Mouse (Mus musculus): Measurements from ENCODE around the gene Wipf2. TPM values are rescaled to one million over a fixed set of nuclear protein-coding genes. Genes with fewer than 3 reads are reported as not detected.

The Wipf2 gene
- total and polyA plus RNA-seq, 2 experiments from 2014 or later: 3.5 to 10.4 TPM

DNA sequence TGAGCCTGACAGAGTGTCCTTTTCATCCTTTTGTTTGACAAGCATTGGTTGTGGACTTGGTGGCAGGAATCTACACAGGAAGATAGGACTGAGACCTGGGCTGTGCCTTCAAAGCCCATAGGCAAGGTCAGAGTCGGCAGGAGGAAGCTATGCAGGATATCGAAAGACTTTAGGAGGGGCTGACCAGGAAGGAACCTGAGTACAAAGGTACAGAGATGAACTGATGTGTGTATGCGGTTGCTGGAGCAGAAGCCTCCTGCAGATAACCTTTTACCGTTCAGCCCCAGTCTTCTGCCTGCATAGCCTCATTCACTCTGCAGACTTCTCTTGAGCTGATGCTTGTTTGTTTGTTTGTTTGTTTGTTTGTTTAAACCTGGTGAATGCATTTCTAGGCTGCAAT is 42.1 kb downstream of the Wipf2 start:
- peaks cover 15% of the 10 kb centered on the region; the same call in 1 of the 2 replicates for H3K36me3 ChIP-seq (ENCODE audit: insufficient read depth, low read length)
- H3K4me3 ChIP-seq (ENCODE audit: low read length): no peak overlapping the region
- ATAC-seq (no peak), DNase-seq (ENCODE audit: low spot score) (no peak)
- no peaks in the 10 kb centered on the region for H3K27me3 ChIP-seq (ENCODE audit: insufficient read depth, low read length)
- H3K9me3 ChIP-seq (ENCODE audit: low read length): no peaks in the 10 kb centered on the region
- TF ChIP-seq CTCF (IDR thresholded peaks at IDR 0.05; ENCODE audit: low read depth): no peak
- no peak overlapping the region for H3K4me2 ChIP-seq (ENCODE audit: low read depth, low read length)
- no peak overlapping the region for H3K9ac ChIP-seq (replicated peaks; ENCODE audit: low read length)
- 87% methylated on average over 4 of the region's 4 CpGs for WGBS
- peaks cover 6% of the 10 kb centered on the region; the same call in 1 of the 2 replicates for H3K4me1 ChIP-seq (ENCODE audit: insufficient read depth, low read length)
- H3K27ac ChIP-seq: no peak overlapping the region

DNA sequence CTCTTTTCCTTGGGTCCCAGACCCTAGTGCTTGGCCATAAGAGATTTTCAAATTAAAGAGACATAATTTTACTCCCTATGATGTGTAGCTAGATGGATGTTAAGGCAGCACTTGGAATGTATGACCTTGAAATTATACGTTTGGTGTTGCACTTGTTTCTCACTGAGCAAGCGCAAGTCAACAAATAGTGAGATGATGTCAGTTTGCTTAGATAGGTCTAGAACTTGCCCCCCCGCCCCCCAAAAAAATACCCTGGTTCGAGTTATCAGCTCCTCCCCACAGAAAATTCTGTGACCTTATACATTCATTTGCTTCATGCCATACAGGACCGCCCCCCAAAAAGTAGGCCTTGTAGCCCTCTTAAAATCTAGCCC is 43.6 kb downstream of the Wipf2 start:
- no peak for DNase-seq (ENCODE audit: low spot score)
- TF ChIP-seq CTCF (IDR thresholded peaks at IDR 0.05; ENCODE audit: low read depth): no peak
- peak overlapping the region; percentile 54 for H3K4me2 ChIP-seq (ENCODE audit: low read depth, low read length)
- no peak overlapping the region for H3K9ac ChIP-seq (replicated peaks; ENCODE audit: low read length)
- no peaks in the 10 kb centered on the region for H3K27me3 ChIP-seq (ENCODE audit: insufficient read depth, low read length)
- no peaks in the 10 kb centered on the region for H3K9me3 ChIP-seq (ENCODE audit: low read length)
- H3K36me3 ChIP-seq (ENCODE audit: insufficient read depth, low read length): 0 out of 2 replicates have a peak, but pooled peaks cover 8% of the 10 kb centered on the region
- no peak for ATAC-seq
- 55% methylated on average over 5 of the region's 5 CpGs for WGBS
- H3K4me1 ChIP-seq (ENCODE audit: insufficient read depth, low read length): peaks cover 6% of the 10 kb centered on the region; the same call in 1 of the 2 replicates
- peak overlapping the region; percentile 52 for H3K27ac ChIP-seq
- no peak overlapping the region for H3K4me3 ChIP-seq (ENCODE audit: low read length)

DNA sequence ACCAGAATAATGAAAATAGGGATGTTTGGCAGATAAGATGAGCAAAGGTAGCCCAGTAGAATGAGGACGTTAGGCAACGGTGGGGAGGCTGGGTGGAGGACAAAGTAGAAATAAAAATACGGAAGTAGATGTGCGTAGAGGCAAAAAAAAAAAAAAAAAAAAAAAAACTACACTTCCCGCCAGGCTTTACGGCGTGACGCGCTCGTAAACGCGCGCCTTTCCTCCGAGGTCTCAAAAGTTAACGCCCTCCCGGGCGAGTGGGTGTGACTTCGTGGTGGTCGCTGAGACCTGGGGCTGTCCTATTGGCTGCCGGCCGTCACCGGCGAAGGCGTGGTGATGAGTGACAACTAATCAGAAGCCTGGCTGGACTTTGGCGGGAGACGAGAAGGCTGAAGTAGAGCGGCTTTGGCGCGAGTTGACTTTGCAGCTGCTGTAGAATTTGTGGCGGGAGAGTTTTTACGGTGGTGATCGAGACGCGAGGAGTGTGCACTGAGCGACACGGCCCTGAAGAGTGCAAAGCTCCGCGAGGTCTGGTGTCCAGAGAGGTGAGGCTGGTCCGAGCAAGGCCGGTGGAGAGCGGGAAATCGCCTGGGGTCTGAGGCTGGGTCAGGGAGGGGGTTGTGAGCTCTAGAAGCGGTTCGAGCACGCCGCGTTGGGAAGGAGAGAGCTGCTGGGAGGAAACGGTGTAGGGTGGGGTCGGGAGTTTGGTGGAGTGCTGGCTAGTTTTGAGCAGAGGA is 44.2 kb downstream of the Wipf2 start, which contains the start of gene Cdc6:
TSS of gene Cdc6 (plus strand) at position 365 of the 737 bp plus-strand sequence.
- Histone ChIP-seq H3K27me3 (ENCODE audit: insufficient read depth, low read length) (no peaks in the 10 kb centered on the region), H3K9me3 (ENCODE audit: low read length) (no peaks in the 10 kb centered on the region), H3K27ac (peak within 1 kb of the TSS; percentile 52), H3K4me3 (ENCODE audit: low read length) (peak within 1 kb of the TSS; percentile 46), H3K4me2 (ENCODE audit: low read depth, low read length) (peak within 1 kb of the TSS; percentile 94), H3K36me3 (ENCODE audit: insufficient read depth, low read length) (0 out of 2 replicates have a peak, but pooled peaks cover 4% of the 10 kb centered on the region), H3K9ac (replicated peaks; ENCODE audit: low read length) (peak within 1 kb of the TSS; percentile 38), H3K4me1 (ENCODE audit: insufficient read depth, low read length) (peaks cover 6% of the 10 kb centered on the region; the same call in 1 of the 2 replicates)
- DNase-seq (ENCODE audit: low spot score) (peak; percentile 99), ATAC-seq (peak; percentile 98)
- TF ChIP-seq CTCF (IDR thresholded peaks at IDR 0.05; ENCODE audit: low read depth): no peak
- WGBS: under 1% methylated on average over 49 of the region's 49 CpGs

DNA sequence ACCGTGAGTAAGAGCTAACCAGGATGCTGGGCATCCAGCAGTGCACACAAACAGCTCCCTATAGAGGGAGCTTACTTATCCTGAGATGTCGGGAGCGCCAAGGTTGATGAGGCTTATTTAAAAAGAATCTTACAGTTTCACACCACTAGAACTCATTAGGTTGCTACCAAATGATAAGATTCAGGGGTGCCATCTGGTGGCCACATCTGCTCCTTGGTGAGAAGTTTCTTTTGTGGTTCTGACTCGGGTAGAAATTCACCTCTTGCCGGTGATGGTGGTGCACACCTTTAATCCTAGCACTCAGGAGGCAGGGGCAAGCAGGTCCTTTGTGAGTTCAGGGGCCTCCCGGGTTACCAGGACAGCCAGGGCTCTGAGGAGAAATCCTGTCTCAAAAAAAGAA is 46.2 kb downstream of the Wipf2 start:
- Histone ChIP-seq H3K27ac (no peak overlapping the region), H3K4me2 (ENCODE audit: low read depth, low read length) (no peak overlapping the region), H3K27me3 (ENCODE audit: insufficient read depth, low read length) (no peaks in the 10 kb centered on the region), H3K4me3 (ENCODE audit: low read length) (no peak overlapping the region), H3K4me1 (ENCODE audit: insufficient read depth, low read length) (peaks cover 6% of the 10 kb centered on the region; the same call in 1 of the 2 replicates), H3K9me3 (ENCODE audit: low read length) (no peaks in the 10 kb centered on the region), H3K36me3 (ENCODE audit: insufficient read depth, low read length) (0 out of 2 replicates have a peak, but pooled peaks cover under 1% of the 10 kb centered on the region), H3K9ac (replicated peaks; ENCODE audit: low read length) (no peak overlapping the region)
- peak; percentile 77 for TF ChIP-seq CTCF (IDR thresholded peaks at IDR 0.05; ENCODE audit: low read depth)
- ATAC-seq (no peak), DNase-seq (ENCODE audit: low spot score) (peak; percentile 87)
- WGBS: 30% methylated on average over 6 of the region's 6 CpGs

DNA sequence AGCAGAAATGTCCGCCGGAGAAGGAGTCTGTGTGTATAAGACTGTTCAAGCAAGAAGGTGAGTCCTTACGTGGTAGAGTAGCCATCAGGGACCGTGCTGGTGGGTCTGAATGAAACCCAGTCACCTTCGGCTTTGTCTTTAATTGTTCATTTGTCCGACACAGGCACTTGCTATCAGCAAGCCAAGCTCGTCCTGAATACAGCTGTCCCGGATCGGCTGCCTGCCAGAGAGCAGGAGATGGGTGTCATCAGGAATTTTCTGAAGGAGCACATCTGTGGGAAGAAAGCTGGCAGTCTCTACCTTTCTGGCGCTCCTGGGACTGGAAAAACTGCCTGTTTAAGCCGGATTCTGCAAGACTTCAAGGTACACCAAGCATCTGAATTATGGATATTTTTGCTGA is 47.0 kb downstream of the Wipf2 start:
- Histone ChIP-seq H3K9ac (replicated peaks; ENCODE audit: low read length) (no peak overlapping the region), H3K4me1 (ENCODE audit: insufficient read depth, low read length) (peaks cover 6% of the 10 kb centered on the region; the same call in 1 of the 2 replicates), H3K27me3 (ENCODE audit: insufficient read depth, low read length) (no peaks in the 10 kb centered on the region), H3K27ac (no peak overlapping the region), H3K4me2 (ENCODE audit: low read depth, low read length) (no peak overlapping the region), H3K9me3 (ENCODE audit: low read length) (no peaks in the 10 kb centered on the region), H3K4me3 (ENCODE audit: low read length) (no peak overlapping the region), H3K36me3 (ENCODE audit: insufficient read depth, low read length) (no peaks in the 10 kb centered on the region)
- no peak for TF ChIP-seq CTCF (IDR thresholded peaks at IDR 0.05; ENCODE audit: low read depth)
- ATAC-seq: no peak
- no peak for DNase-seq (ENCODE audit: low spot score)
- 92% methylated on average over 11 of the region's 11 CpGs for WGBS

DNA sequence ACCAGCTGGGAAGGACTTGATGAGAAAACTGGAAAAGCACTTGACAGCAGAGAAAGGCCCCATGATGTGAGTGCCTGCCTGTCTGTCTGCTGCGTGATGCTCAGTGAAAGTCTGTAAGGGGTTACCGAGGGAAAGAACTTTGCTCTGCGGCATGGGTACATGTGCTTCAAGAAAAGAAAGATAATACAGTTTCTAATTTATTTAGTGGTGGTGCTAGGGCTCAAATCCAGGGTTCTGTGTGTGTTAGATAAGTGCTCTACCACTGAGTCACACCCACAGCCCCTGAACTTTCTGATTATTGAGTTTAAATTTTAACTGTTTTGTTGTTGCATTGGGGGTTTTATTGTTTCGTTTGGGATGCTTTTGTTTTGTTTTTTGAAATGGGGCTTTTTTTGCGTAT is 48.1 kb downstream of the Wipf2 start:
- ATAC-seq (no peak), DNase-seq (ENCODE audit: low spot score) (no peak)
- peaks cover 6% of the 10 kb centered on the region; the same call in 1 of the 2 replicates for H3K4me1 ChIP-seq (ENCODE audit: insufficient read depth, low read length)
- no peak overlapping the region for H3K9ac ChIP-seq (replicated peaks; ENCODE audit: low read length)
- H3K9me3 ChIP-seq (ENCODE audit: low read length): no peaks in the 10 kb centered on the region
- H3K27ac ChIP-seq: no peak overlapping the region
- no peak for TF ChIP-seq CTCF (IDR thresholded peaks at IDR 0.05; ENCODE audit: low read depth)
- no peaks in the 10 kb centered on the region for H3K36me3 ChIP-seq (ENCODE audit: insufficient read depth, low read length)
- no peak overlapping the region for H3K4me2 ChIP-seq (ENCODE audit: low read depth, low read length)
- WGBS: 76% methylated on average over 5 of the region's 5 CpGs
- no peak overlapping the region for H3K4me3 ChIP-seq (ENCODE audit: low read length)
- H3K27me3 ChIP-seq (ENCODE audit: insufficient read depth, low read length): no peaks in the 10 kb centered on the region

DNA sequence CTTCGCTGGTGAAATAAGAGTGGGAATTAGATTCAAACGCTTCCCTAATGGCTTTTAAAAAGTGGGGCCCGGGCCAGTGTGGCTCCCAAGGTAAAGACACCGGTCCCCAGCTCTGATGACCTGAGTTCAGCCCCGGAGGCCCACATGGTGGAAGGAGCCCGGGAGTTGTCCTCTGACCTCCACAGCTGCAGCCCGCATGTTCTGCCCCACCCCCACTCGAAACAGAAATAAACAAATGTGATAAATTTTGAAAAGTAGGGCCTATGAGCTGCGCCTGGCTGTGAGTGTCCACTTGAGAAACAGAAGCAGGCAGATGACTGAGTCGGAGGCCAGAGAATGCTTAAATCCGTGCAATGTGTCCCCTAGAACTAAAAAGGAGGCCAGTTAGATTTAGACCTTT is 50.8 kb downstream of the Wipf2 start:
- no peak for DNase-seq (ENCODE audit: low spot score)
- Histone ChIP-seq H3K27me3 (ENCODE audit: insufficient read depth, low read length) (no peaks in the 10 kb centered on the region), H3K9me3 (ENCODE audit: low read length) (no peaks in the 10 kb centered on the region), H3K9ac (replicated peaks; ENCODE audit: low read length) (no peak overlapping the region), H3K4me3 (ENCODE audit: low read length) (no peak overlapping the region), H3K36me3 (ENCODE audit: insufficient read depth, low read length) (no peaks in the 10 kb centered on the region), H3K27ac (no peak overlapping the region), H3K4me2 (ENCODE audit: low read depth, low read length) (no peak overlapping the region), H3K4me1 (ENCODE audit: insufficient read depth, low read length) (no peaks in the 10 kb centered on the region)
- no peak for TF ChIP-seq CTCF (IDR thresholded peaks at IDR 0.05; ENCODE audit: low read depth)
- ATAC-seq: no peak
- WGBS: 82% methylated on average over 11 of the region's 11 CpGs
